Mouse (Mus musculus) limb, embryonic 14.5 days (tissue): ENCODE data around the gene Ccr4. TPM values are rescaled to one million over a fixed set of nuclear protein-coding genes. Genes with fewer than 3 reads are reported as not detected.
A peak's percentile ranks its signal among the peaks of the same experiment; 100 is the strongest.

ENCODE experiments used
- ATAC-seq: fragments of 200-750 bp; cut with Nextera tagmentation; 2 replicates; pipeline ENCODE4 v1.8.0; 2017; ENCODE audit warnings: low read depth, moderate number of reproducible peaks, moderate TSS enrichment; ENCODE audit not compliant: low FRiP score
- DNase-seq: peaks from one replicate; pipeline ENCODE4 v3.0.0-alpha.2; 2015; ENCODE audit warnings: low spot score
- H3K27ac ChIP-seq: fragments of 300-500 bp; sonication (generic); replicated peaks from 2 replicates; pipeline ENCODE4 v1.5.1; 2014; ENCODE audit warnings: low read depth, mild to moderate bottlenecking, low read length, moderate library complexity, mixed read lengths
- H3K27me3 ChIP-seq: fragments of 300-500 bp; sonication (generic); 2 replicates; pipeline ENCODE4 v1.6.1; 2014; ENCODE audit warnings: low read length, mixed read lengths; ENCODE audit not compliant: control insufficient read depth, insufficient read depth
- H3K36me3 ChIP-seq: fragments of 300-500 bp; sonication (generic); 2 replicates; pipeline ENCODE4 v1.6.1; 2014; ENCODE audit warnings: mild to moderate bottlenecking, low read length, moderate library complexity, mixed read lengths; ENCODE audit not compliant: control insufficient read depth, insufficient read depth
- H3K4me1 ChIP-seq: fragments of 300-500 bp; sonication (generic); 2 replicates; pipeline ENCODE4 v1.6.1; 2014; ENCODE audit warnings: antibody characterized with exemption, low read length, mixed read lengths; ENCODE audit not compliant: control insufficient read depth, insufficient read depth
- H3K4me2 ChIP-seq: fragments of 300-500 bp; sonication (generic); replicated peaks from 2 replicates; pipeline ENCODE4 v1.6.1; 2014; ENCODE audit warnings: low read depth, mild to moderate bottlenecking, low read length, moderate library complexity; ENCODE audit not compliant: severe bottlenecking
- H3K4me3 ChIP-seq: fragments of 300-500 bp; sonication (generic); replicated peaks from 2 replicates; pipeline ENCODE4 v1.5.1; 2014; ENCODE audit warnings: low read length
- H3K9ac ChIP-seq: fragments of 300-500 bp; sonication (generic); 2 replicates; pipeline ENCODE4 v1.6.1; 2014; ENCODE audit warnings: mild to moderate bottlenecking, low read depth, low read length, moderate library complexity; ENCODE audit not compliant: severe bottlenecking
- H3K9me3 ChIP-seq: fragments of 300-500 bp; sonication (generic); 2 replicates; pipeline ENCODE4 v1.6.1; 2016; ENCODE audit warnings: low read length; ENCODE audit not compliant: control insufficient read depth
- POLR2A ChIP-seq: fragments of 200-500 bp; IDR thresholded peaks from 2 replicates; pipeline ENCODE4 v1.8.0; 2012; ENCODE audit warnings: inconsistent platforms, mild to moderate bottlenecking, moderate library complexity, borderline replicate concordance; ENCODE audit not compliant: insufficient read depth, insufficient read length; ENCODE audit errors: extremely low read depth
- WGBS: fragments of 180-500 bp; shearing (Covaris S2); extraction: QIAGEN DNeasy Blood & Tissue Kit; methylation state at CpG from one replicate; pipeline ENCODE4 v1.1.7; 2014; 5-methylcytosine and 5-hydroxymethylcytosine counted together
- polyA plus RNA-seq, 2 experiments: library from polyadenylated mRNA; depleted of rRNA in 1 of 2; stranded (reverse) in 1 of 2; unstranded in 1 of 2; fragments of >200 nt; fragmentation: Nextera tagmentation in 1 of 2; extraction: Ambion mirVana in 1 of 2; gene quantifications; 2 replicates each; pipeline versions ENCODE4 v1.2.1 to v1.2.3; 2012 to 2014

Ccr4 gene
- polyA plus RNA-seq, 2 experiments = 1.2 to 2.7 TPM

DNA sequence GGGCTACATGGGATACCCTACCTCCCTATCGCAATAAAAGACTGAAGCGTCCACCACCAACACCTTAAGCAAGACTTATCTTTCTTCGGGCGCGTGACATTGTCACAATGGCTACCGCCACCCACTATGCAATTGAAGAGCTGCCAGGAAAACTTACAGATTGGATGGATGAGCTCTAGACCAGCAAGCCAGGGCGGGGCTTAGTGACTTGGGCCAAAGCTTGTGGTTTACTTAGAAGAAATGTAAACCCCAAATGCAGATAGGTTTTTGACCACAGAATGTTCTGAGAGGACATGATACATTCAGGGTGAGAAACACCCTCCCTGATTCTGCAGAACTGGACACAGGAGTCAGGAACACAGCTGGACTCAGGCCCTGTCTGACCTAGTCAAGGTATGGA is 3.6 kb downstream of the Ccr4 start:
- 95% methylated on average over 7 of the region's 7 CpGs for WGBS
- H3K9me3 ChIP-seq = no peaks in the 10 kb centered on the region

DNA sequence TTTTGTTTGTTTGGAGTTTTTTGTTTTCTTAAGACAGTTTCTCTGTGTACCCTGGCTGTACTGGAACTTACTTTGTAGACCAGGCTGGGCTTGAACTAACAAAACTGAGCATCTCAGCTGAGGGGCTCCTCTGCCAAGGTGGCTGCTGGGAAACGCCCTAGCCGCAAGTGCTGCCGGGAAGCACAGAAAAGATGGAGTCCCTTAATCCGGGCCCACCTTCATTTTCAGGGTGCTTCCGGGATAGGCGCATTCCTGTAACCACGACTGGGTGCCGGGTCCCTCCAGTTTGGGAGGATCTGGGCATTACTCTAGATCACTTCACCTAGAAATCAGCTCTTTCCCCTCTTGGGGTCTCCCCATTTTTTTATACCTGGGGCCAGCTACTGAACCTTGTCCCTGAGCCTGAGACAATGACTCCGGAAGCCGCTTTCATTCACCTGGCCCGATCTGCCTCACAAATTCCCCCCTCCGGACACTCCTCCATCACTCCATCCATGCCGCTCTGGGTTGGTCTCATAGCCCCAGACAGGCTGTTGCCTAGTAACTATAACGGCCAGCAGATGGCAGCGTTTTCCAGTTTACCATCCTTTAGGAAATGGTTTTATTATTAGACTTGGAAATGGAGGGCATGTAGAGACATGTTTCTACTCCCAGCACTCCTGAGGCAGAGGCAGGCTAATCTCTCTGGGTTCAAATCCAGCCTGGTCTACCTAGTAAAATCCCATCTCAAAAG is 4.8 kb downstream of the Ccr4 start:
- Histone ChIP-seq H3K9ac (no peak overlapping the region), H3K36me3 (no peaks in the 10 kb centered on the region), H3K4me3 (no peak overlapping the region), H3K4me2 (no peak overlapping the region), H3K4me1 (no peaks in the 10 kb centered on the region), H3K27me3 (no peaks in the 10 kb centered on the region), H3K27ac (no peak overlapping the region), H3K9me3 (no peaks in the 10 kb centered on the region)
- ATAC-seq (no peak), DNase-seq (peak; percentile 82)
- TF ChIP-seq POLR2A = no peak
- 18% methylated on average over 15 of the region's 15 CpGs for WGBS

More for the DNA sequence above, 3.6 kb downstream of the Ccr4 start:
- no peaks in the 10 kb centered on the region for H3K4me1 ChIP-seq
- no peaks in the 10 kb centered on the region for H3K27me3 ChIP-seq
- ATAC-seq (no peak), DNase-seq (no peak)
- no peak overlapping the region for H3K4me3 ChIP-seq
- TF ChIP-seq POLR2A = no peak
- H3K36me3 ChIP-seq = no peaks in the 10 kb centered on the region
- H3K27ac ChIP-seq = no peak overlapping the region
- no peak overlapping the region for H3K4me2 ChIP-seq
- H3K9ac ChIP-seq = no peak overlapping the region

DNA sequence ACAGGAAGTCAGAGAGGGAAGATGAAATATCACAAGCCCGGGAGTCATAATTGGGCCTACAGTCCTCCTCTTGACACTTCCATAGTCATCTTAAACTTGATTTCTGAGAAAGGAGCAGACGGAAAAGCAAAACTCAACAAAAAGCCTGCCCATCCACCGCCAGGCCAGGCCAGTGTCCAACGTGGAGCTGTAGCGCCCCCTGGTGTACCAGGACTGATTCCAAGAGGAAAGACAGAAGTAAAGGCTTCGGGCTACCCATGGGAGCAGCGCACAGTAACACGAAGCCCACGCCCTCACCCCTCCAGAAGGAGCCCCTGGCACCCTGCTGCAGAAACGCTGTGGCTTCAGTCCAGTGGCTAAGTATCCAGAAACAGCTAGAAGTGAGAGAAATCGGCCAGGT is 6.5 kb downstream of the Ccr4 start:
- 12% methylated on average over 11 of the region's 11 CpGs for WGBS
- peak; percentile 74 for ATAC-seq

DNA sequence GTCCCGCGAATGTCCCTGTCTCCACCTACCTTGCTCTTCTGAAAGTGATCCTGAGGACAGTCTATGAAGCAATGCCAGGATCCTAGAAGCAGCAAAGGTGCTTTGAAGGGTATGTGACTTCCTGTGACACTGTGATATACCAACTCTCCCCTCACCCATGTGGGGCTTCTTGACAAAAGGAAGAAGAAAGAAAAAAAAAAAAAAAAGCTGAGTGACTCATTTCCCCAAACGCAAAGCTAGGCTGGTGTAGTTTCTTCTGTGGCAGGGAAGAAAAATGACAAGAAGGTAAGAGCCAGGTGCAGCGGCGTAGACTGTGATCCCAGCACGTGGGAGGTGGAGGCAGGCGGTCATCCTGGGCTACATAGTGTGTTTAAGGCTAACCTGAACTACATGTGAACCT is 8.2 kb downstream of the Ccr4 start:
- Histone ChIP-seq H3K4me1 (no peaks in the 10 kb centered on the region), H3K9me3 (no peaks in the 10 kb centered on the region), H3K27ac (no peak overlapping the region), H3K9ac (no peak overlapping the region), H3K36me3 (no peaks in the 10 kb centered on the region), H3K4me3 (no peak overlapping the region), H3K4me2 (no peak overlapping the region), H3K27me3 (no peaks in the 10 kb centered on the region)
- DNase-seq = no peak
- no peak for TF ChIP-seq POLR2A
- ATAC-seq = no peak
- 80% methylated on average over 7 of the region's 7 CpGs for WGBS

More for the DNA sequence above, 6.5 kb downstream of the Ccr4 start:
- TF ChIP-seq POLR2A = no peak
- Histone ChIP-seq H3K27me3 (no peaks in the 10 kb centered on the region), H3K4me3 (peak overlapping the region; percentile 13; the same call in 1 of the 2 replicates), H3K4me1 (no peaks in the 10 kb centered on the region), H3K9ac (no peak overlapping the region), H3K27ac (no peak overlapping the region), H3K36me3 (no peaks in the 10 kb centered on the region), H3K9me3 (no peaks in the 10 kb centered on the region), H3K4me2 (peak overlapping the region; percentile 39)
- DNase-seq = peak; percentile 77

DNA sequence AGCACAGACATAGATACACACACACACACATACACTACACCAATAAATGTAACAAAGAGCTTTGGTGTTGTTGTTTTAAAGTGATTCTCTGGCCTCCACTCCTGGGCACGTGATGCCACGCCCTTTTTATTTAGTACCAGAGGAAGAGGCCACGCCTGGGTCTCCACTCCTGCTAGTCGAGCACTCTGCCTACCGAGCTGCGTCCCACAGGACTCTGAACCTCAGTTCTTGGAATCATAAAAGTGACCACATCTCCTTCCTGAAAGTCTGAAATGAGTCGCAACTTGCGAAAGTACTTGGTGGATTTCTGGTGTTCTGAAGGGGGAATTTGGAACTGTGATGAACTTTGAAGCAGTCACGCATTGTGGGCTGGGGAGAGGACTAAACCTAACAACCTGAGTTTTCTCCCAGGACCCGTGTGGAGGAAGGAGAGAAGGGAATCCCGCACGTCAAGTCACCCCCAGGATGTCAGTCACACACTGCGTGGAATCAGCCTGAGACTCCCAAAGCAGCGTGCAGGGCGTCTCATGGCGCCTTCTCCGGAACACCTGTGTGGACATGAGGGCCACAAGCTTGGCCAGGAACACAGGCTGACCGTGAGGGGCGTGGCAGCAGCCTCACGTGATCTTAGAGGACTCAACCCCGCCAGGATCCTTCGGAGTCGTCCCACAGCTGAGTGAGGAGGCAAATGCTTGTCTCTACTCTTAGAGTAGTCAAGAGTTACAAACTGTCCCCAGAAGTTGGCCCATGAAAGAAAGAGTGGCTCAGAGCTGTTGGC is 17.0 kb downstream of the Ccr4 start:
- no peak for ATAC-seq
- no peaks in the 10 kb centered on the region for H3K27me3 ChIP-seq
- H3K9ac ChIP-seq = no peak overlapping the region
- no peak for TF ChIP-seq POLR2A
- WGBS = 78% methylated on average over 23 of the region's 23 CpGs
- no peaks in the 10 kb centered on the region for H3K36me3 ChIP-seq
- no peak for DNase-seq
- H3K4me2 ChIP-seq = no peak overlapping the region
- H3K27ac ChIP-seq = no peak overlapping the region
- no peaks in the 10 kb centered on the region for H3K9me3 ChIP-seq
- H3K4me1 ChIP-seq = no peaks in the 10 kb centered on the region
- no peak overlapping the region for H3K4me3 ChIP-seq
